Mouse (Mus musculus) monocyte, adult 5-6 weeks (primary cell): ENCODE results near the gene Neurod2. TPM values are rescaled to one million over a fixed set of nuclear protein-coding genes. Genes with fewer than 3 reads are reported as not detected.
A peak's percentile ranks its signal among the peaks of the same experiment; 100 is the strongest.

Source experiments
- ATAC-seq: fragments of 153-309, 156-312 bp; replicated peaks from 2 replicates; pipeline ENCODE4 v1.8.0; 2017; ENCODE audit warnings: mild to moderate bottlenecking; ENCODE audit not compliant: low TSS enrichment, insufficient number of reproducible peaks, severe bottlenecking, poor library complexity, low FRiP score
- total RNA-seq: library from RNA; stranded (forward); fragments of 200-1000, 200-491, 200-594 nt; gene quantifications from 3 replicates; pipeline ENCODE4 v1.2.3, GENCODE M21; 2017

Gene Neurod2
- total RNA-seq, 1 experiment from 2014 or later, result not detected

DNA sequence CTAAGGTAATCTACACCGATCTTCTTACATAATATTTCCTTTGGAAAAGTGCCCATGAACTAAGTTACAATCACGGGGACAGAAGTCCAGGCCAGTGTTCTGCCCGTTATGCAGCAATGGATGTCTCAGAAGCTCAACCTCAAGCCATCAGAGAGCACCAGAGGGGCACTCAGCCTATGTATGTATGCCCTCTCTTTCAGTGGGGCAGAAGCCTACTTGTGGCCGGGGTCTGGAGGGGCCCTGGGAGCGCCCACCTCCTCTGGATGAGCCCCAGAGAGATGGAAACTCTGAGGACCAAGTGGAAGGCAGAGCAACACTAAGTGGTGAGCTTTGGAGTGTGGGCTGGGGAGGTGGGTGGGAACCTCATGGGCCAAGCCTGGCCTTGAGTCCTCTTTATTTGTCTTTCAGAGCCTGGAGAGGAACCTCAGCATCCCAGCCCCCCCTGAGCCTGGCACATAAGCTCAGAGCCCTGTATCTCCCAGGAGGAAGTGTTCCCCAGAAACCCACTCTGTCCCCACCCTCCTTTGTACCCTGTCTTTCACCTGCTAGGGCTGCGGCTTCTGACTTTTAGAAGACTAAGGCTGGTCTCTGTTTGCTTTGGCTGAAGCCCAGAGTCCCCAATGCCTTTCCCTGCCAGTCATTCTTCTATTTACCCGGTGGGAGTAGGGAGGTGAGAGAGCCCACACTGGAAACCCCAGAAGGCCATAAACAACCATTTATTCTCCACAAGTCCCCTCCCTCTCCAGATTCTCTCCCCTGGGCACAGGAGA, 27.4 kb upstream of the Neurod2 start:
- ATAC-seq, result no peak

DNA sequence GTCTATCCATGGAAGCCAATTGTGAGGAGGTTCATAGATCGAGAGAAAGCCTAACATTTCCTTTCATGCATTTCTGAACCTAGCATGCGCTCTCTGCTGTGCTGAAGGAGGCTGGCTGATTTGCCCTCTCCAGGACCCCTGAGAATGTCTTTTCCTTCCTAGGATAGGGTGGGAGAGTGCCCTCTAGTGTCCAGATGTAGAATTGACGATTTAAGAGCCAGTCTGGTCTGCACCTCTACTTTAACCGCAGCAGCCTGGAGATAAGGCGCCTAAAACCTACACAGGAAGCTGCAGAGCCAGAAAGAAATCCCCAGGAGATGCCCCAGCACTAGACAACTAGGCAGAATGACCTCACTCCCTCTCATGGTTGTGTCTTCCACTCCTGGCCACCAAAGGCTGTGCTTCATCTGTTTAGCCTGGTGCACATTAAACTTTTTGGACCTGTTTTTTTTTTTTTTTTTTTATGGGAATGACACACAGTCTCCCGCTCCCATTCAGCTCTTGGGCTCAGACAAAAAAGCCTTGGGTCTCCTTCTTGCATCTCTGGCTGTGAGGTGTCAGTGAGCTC, 26.4 kb upstream of the Neurod2 start:
- ATAC-seq, result no peak

GRCm38 (mm10) chr11:98354445-98354844, 25.0 kb upstream of the Neurod2 start:
- no peak for ATAC-seq

GRCm38 (mm10) chr11:98353651-98354211, 24.3 kb upstream of the Neurod2 start:
- no peak for ATAC-seq

DNA sequence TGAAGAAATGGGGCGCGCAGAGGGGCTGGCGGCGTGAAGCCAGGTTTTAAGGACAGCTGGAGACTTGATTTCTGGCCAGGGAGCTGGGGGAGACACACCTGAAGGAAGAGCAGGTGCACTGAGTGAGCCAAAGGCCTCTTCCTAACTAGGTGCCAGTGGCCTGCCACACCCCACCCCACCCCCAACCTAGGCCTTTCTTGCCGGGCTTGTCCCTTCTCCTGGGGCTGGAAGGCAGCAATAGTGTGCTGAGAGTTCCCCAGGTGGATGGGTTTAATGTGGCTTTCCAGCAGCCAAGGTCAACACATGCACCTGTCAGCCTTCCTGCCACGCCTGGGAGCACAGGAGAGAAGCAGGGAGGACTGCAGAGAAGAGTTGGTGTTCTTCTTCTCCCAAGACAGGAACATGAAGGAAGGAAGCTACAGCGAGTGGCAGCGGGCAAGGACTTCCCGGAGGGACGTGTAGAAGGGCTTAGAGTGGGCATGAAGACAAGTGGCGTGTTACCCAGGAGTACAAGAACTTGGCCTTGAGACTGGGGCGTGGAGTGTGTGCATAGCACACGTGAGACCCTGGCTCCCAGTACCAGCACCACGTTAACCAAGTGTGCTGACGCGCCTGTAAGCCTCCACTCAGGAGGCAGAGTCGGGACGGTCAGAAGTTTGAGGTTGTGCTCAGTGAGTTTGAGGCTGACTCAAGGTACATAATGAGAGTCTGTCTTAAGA, 23.0 kb upstream of the Neurod2 start:
- no peak for ATAC-seq

GRCm38 (mm10) chr11:98349308-98349707, 19.9 kb upstream of the Neurod2 start:
- ATAC-seq, result no peak

DNA sequence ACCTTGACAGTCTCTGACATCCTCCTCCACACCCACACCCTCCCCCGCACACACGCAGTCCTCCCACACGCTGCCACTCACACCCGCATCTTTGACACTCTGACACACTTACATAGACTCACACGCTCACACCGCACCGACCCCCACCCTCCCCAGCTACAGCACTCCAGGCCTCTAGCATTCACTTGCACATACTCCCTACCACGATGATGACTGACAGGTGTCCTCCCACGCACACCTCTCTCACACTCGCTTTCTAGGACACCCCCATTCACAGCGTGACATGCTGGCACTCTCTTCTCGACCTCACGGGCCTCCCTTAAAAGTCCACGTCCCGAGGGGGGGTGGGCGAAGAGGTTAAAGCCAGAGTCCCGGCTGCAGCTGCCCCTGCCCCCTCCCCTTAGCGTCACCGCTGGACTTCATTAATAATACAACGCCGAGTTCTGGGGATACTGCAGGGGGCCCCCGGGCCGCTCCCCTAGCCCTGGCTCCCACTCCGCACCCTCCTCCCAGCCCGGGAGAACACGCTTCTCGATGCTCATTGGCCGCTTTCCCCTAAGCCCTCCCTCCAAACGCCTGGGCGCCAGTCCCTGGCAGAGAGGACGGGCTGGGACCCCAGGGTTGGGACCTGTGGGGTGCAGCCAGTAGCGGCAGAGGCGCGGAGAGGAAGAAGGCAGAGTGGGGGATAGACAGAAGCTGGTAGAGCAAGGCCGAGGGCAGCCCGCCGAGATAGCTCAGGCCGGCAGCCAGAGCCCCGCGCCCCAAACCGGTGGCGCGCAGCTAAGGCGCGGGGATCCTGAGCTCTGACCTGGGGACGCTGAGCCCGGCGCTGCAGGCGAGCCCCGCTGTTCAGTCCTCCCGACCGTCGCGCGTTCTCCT, 18.9 kb upstream of the Neurod2 start, which contains the start of gene Ppp1r1b:
Ppp1r1b (plus strand) TSS at position 322 of the 879 bp plus-strand sequence.
- no peak for ATAC-seq

DNA sequence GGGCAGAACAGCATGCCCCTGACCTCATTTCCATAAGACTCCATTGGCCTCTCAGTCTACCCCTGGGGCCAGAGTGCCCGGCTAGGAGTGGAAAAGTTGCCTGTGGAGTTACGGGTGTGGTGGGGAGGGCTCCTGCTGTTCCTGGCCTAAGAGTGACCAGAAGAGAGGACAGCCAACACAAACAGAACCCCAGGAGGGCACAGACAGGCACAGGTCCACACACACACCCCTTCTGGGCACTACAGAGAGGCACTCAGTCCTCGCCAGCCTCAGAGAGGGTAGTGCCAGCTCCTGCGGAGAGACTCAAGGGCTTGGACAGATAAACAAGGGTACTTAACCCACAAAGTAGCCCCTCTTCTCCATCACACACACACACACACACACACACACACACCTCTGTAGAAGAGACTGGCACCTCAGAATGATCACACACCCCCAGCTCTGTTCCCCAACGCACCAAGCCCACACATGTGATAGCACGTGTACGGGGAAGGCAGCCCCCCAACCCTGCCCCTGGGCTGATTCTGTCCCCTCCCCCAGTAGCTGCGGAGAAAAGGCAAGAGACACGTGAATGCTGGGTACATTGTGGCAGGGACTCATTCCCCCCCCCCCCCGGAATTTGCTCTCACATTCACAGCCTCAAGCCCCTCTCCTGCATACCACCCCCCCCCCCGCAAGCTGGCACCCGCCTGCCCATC, 18.1 kb upstream of the Neurod2 start:
- ATAC-seq, result no peak

DNA sequence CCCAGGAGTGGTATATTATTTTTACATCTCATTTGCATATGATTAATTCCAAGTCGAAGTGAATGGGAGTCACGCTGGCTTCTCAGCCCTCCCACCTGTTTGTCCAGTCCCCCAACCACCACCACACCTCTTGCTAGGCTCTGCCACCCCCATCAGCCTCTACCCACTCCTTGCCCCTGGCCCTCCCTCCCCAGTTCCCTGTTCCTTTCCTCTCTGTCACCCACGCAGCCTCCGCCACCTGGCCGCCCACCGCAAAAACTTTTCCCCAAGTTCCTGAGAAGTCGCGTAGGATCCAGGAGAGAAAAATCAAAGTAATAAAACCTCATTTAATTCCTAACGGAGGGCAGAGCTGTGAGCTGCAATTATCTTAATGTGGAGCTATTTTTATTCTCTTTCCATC, 16.7 kb upstream of the Neurod2 start:
- ATAC-seq, result no peak

DNA sequence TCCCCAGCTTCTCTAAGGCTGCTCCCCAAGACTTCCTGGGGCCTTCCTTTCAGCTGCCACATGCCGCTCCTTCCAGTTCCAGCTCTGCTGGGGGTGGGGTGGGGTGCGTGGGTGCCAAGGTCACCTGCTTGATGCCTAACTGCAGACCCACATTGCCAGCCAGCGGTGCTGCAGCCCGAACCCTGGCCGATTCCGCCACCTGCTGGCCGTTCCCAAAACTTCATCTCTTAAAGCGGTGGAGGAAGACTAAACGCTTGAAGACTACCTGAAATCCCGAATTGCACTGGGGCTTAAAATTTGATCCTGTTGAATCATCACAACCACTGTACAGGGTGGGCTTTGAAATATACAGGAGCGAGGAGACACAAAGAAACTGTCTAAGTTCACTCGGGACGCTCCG, 15.8 kb upstream of the Neurod2 start:
- ATAC-seq, result no peak

DNA sequence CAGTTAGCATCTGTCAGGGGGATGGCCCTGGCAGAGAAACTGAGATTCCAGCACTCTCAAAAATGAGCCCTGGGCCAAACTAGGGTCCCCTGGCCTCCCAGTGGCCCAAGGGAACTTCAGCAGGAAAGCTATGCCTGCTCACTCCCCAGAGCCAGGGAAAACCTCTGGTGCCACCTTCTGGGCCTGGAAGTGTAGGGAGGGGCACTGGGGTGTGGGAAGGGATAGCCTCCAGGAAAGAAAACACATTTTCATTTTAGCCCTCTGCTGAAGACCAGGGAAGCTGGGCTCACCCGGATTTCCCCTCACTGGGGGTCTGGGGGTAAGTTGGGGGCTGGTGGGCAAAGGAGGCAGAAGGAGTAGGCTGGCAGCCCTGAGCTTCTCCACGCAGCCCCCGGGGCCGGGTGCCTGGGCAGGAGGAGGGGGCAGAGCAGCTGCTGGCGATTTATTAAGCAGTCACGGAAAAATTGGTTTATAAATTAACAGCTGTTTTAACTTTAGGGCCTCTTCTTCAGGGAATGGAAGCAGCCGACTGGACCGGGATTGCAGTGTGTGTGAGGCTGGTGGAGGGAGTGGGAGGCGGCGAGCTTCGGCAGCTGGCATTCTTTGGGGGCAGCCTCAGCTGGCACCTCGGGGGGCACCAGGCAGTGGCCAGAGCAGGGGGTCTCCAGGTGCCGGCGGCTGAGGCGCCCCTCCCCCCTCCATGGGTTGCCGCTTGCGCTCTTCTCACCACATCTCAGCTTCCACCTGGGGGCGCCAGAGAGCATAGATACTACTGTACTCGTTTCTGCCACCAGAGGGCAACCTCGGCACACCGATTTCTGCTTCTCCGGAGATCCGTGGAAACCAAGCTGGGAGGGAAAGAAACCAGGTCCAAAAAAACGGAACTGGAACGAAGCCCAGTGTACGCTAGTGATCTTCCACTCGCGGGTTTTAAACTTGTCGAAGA, 12.8 kb upstream of the Neurod2 start:
- peak; percentile 94 for ATAC-seq

DNA sequence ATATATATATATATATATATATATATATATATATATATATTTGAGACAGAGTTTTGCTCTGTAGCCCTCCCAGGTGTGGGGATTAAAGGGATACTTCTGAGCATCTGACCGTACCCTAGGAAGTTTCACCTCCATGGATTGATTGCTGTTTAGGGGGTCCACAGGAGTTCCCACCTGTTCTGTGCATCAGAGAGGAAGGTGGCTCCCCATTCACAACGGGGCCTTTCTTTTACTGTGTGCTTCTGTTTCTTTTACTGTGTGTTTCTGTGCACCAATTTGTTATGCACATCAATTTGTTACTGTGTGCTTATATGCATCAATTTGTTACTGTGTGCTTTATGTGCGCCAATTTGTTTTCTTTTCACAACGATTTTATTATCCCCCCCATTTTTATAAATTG, 11.7 kb upstream of the Neurod2 start:
- ATAC-seq, result no peak

GRCm38 (mm10) chr11:98340597-98340996, 11.1 kb upstream of the Neurod2 start:
- no peak for ATAC-seq

- ATAC-seq, result no peak
Measured at GRCm38 (mm10) chr11:98339679-98340287, 10.3 kb upstream of the Neurod2 start.

DNA sequence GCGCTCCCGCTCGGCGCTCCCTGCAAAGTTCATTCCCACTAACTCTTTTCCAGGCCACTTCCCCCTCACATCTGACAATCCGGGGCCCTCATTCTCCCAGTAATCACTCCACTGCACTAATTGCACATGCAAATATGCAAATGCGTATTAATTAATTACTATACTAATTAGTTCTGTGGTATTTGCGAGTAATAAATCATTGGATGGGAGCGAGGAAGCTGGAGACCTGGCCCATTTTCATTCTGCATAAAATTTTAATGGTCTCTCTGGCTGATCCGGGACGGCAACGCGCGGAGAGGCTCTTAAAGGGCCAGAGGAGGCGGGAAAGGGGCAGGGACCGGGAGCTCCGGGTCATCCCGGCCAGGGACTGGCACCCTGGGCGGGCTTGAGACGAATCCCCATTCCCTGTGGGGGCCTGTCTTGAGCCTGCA, 9.6 kb upstream of the Neurod2 start:
- ATAC-seq, result no peak

GRCm38 (mm10) chr11:98338507-98338961, 9.1 kb upstream of the Neurod2 start:
- ATAC-seq, result no peak
